Mouse (Mus musculus): ENCODE results near the gene Wwox.

Gene Wwox

DNA sequence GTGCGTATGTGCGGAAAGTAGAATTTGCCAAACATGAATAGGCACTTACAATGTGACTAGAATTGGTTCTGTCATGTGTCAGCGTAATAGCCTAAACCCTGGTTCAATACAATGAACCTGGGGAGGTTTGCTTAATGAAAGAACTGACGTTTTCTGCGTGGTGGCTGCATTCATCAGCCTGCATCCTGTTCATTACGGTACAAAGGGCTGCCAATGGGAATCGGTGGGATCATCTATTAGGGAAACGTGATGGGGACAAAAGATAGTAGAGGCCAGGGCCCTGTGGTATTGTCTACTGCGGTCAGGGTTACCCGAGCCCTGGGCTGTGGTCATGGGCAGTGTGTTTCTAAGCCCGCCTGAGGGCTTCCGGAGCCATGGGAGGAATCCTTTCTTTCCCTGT lies 459.7 kb downstream of the Wwox start:
- no peak for DNase-seq (ENCODE audit: low read depth, low spot score)

DNA sequence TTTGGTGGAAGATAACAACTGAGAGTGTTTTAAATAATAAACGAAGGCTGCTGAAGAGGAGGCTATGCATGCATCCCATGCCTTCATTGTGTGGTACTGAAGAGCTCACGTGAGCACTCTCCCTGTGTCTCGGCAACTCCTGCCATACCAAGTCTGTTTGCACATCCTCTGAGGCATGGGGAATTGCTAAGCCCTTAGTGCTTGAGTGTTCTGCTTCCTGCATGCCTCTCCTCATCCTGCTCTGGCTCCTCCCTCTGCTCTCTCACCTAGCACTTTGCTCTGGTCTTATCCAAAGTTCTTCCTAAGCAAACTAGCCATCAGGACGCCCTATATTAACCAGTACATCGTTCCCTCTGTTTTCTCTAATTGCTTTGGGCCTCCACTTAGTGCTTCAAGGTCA lies 463.1 kb downstream of the Wwox start:
- no peak for DNase-seq (ENCODE audit: low read depth, low spot score)

DNA sequence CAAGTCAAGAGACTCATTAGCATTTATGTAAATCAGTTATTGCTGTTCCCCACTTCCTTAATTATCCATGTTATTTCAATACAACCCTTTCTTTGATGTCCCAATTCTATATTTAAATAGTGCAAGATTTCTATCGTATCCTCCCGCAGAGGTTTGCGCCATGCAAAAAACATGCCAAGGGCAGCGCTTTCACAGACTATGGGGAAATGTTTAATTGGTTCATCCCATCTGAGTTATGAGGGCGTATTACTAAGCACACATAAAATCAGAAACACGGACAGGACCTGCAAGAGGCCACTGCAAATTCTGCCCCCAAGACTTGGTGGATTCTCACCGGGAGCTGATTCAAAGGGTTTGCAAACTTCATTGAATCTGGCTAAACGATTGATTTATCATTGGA lies 468.6 kb downstream of the Wwox start:
- DNase-seq (ENCODE audit: low read depth, low spot score), result no peak

DNA sequence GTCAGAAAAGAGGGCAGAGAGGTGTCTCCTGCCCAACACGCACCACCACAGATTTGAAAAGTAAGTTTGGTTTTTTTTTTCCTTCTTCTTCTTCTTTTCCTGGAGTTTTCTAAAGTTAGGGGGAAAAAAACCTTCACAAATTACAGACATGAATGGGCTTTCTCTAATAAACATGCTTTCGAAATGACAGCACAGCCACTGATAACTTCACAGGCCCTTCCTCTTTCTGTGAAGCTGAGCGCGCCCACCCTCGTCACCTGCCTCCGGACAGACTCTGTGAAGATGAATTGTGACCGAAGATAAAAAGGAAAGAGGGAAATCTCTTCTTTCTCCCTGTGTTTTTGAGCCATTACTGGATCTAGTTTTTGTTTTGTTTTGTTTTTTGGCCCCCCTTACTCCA lies 469.1 kb downstream of the Wwox start:
- no peak for DNase-seq (ENCODE audit: low read depth, low spot score)

DNA sequence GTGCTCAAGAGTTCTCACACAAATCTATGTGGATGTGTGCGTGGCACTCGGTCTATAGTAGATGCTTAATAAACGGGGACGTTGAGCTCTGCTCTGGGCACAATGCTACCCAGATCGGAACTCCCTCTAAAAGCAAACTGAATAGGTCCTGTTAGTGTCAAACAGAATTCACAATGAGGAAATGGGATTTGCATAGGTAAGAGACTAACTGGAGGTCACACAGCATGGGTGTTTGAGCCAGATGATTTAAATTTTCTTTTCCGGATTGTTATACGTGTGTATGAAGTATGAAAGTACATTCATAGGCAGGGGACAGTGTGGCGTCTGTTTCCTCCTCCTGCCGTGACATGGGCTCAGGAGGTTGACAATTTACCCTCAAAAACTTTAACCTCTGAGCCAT lies 469.7 kb downstream of the Wwox start:
- DNase-seq (ENCODE audit: low read depth, low spot score), result no peak

DNA sequence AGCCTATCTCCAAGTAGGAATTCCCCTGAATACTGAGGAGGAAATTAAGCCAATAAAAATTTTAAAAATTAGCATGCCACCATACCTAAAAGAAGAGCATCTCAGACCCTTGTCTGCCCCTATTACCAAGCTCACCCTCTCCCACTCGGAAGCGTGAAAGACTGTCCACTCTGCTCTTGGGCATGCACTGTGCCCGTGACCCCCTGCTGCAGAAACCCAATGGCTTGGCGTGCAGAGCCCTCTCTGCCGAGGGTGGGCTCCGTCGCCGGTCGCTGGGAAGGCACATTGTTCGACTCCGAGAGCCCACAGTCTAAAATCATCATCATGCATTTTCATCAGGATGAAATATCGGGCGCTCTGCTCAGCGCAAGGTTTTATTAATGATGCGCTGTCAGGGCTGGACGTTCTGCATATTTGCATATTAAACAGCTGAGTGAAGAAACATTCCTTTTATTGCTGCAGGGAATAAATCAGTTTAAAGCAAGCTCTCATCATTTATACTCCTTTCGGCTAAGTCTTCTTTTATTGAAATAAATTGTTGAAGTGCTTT lies 471.7 kb downstream of the Wwox start:
- no peak for DNase-seq (ENCODE audit: low read depth, low spot score)

DNA sequence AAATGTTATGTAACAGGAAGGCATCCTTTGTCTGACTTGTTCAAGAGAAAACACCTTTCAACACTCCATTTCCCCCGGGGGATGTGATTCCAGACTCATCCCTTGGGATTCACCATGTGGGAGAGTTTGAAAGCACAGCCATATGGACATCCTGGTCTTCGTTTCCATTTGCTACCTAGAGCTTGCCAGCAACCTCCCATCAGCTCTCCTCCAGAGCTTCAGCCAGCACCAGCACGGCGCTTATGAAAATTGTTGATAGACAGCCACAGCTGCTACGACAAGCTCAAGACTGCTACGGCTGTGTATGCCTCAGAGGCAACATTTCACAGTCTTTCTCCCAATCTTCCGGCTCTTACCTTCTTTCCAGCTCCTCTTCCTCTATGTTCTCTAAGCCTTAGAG lies 484.2 kb downstream of the Wwox start:
- DNase-seq (ENCODE audit: low read depth, low spot score), result peak; percentile 73

DNA sequence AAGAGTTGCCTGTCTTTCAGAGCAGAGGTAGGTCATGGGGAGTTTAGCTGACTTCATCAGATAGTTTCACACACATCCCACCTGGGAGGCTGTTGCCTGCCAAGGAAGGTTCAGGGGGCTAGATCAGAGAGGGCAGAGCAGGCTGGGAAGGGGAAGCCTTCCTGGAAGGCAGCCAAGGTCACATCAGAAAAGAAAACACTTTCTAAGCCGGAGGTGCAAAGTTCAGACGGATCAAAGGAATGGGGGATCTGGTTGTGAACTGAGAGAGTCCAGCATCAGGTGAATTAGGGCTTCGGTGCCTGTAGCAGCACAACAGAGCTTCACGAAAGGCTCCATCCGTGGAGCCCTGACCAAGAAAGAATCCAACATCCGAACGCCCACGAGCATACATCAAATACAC lies 488.0 kb downstream of the Wwox start:
- no peak for DNase-seq (ENCODE audit: low read depth, low spot score)

DNA sequence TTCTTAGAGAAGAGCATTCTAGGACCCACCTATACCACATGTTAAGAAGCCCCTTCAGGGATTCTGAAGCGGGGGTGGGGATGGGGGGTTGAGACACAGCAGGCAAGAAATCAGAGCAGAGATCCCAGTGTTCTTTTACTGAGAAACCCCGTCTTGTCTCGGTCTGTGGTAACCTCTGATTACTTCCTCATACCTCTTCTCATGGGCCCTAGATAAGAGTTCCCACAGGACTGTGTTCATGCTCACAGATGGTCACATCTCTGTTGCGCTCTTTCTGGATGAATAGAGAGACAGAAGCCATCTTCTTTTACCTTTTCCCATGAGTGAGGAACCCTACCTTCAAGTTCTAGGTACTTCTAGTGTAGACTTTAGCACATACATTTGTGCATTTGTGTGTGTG lies 488.5 kb downstream of the Wwox start:
- DNase-seq (ENCODE audit: low read depth, low spot score), result no peak

DNA sequence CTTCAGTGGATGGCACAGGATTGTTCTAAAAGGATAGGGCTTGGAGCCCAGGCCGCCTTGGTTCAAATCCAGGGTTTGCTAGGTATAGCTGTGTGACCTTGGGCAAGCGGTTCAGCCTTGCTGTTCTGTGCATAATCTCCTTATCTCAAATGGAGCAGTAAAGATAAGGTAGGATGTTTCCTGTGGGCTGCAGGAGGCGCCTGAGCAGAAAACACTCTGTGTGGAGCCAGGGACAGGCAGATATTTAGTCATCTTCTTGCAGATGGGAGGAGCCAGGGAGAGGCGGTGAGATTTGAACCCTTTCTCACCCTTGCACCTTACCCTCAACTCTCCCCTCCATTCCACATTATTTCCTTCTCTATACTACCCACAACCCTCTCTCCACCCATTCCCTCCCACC lies 490.1 kb downstream of the Wwox start:
- no peak for DNase-seq (ENCODE audit: low read depth, low spot score)

DNA sequence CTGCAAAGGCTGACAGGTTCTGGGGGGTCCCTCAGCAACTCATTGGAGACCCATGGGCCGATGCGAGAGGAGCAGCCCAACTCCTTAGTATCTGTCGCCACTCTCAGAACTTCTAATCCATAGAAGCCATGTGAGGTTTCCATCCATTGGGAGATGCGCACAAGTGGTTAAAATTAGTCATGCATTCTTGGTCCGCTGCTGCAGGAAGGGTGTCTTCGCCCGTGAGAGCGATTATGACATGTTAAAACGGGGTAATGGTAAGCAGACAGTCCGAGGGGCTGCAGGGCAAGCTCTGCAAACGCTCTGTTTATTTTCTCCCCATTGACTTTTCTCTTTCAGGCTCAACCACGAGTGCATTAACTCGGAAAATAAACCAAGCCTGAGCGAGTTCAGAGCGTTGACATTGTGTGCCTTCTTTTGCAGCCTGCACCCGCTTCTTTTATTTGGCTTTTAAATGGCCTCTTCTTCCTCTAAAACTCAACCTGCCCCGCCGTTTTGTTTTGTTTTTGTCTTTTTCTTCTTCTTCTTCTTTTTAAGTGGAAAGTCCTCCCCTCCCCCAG lies 492.7 kb downstream of the Wwox start:
- DNase-seq (ENCODE audit: low read depth, low spot score), result no peak

DNA sequence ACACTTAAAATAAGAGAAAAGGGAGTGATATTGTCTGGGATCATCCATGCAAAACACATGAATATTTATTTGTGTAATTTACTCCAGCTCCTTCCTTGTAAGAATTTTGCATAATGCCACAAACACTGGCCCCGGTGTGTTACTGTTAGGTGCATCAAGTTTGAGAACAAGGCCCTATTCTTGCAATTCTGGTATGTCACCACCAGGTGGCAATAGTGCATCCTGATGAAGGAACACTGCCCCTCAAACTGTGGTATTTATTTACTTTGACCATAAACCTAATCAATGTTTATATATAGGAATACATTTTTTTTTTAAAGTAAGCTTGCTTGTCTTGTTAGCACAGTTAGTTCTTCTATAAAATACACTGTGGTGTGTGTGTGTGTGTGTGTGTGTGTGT lies 493.8 kb downstream of the Wwox start:
- DNase-seq (ENCODE audit: low read depth, low spot score), result no peak

DNA sequence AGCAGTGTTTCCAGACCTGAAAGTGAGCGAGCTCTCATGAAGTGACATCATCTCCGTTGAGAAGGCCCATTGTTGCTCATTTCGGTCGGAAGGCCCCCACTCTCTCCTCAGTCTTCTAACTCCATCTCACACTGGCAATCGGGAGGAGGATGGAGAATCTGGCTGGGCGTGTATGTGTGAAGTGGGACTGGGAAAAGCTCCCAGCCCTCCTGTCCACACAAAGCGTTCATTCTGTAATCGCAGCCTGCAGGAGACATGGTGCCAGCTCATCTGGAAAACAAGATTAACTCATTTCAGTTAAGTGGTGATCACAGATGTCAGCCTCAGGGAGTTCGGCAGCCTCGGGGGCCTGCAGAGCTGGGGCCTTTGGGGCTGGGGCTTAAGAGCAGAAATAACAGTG lies 497.4 kb downstream of the Wwox start:
- DNase-seq (ENCODE audit: low read depth, low spot score), result peak; percentile 27

DNA sequence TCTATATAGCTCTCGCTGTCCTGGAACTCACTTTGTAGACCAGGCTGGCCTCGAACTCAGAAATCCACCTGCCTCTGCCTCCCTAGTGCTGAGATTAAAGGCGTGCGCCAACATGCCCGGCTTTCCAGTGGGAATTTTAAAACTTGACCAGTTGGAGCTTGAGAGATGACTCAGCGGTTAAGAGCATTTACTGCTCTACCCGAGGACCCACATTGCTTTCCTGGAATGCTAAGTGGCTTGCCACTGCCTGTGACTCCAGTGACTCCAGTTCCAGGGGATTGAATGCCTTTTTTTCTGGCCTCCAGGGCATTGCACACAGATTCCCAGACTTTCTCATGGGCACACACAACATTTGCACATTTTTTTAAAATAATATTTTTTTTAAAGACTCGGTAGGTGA lies 499.9 kb downstream of the Wwox start:
- DNase-seq (ENCODE audit: low read depth, low spot score), result no peak

DNA sequence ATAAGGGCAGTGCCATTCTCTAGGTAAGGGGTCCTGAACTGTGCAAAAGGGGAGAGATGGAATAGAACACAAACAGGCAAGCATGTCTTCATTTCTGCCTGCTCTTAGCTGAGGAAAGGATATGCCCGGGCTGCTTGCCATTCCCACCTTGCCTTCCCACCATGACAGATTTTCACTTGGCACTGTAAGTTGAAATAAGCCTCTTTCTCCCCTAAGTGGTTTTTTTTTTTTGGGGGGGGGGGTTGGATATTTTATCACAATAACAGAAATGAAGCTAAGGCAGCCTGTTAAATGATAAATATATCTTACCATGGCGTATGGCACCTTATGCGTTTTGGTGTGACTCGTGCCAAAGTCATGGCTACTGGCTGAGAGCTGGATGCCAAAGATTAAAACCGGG lies 501.6 kb downstream of the Wwox start:
- no peak for DNase-seq (ENCODE audit: low read depth, low spot score)

DNA sequence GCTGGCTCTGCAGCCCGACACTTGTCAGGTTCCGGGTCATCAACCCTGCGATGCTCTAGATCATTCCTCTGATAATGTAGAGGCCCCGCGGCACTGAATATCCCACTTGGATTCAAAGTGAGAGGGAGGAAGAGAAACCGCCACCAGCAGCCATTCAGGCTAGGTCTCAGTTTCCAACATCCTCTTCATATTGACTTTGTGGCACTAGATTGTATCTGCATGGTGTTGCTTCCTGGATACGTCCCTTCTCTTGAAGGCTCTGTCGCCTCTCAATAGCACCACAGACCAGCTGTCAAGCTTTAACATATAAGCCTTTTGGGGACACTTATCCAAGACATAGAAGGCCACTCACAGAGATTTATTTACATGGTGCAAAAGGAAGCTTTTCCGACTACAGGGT lies 502.2 kb downstream of the Wwox start:
- DNase-seq (ENCODE audit: low read depth, low spot score), result no peak

DNA sequence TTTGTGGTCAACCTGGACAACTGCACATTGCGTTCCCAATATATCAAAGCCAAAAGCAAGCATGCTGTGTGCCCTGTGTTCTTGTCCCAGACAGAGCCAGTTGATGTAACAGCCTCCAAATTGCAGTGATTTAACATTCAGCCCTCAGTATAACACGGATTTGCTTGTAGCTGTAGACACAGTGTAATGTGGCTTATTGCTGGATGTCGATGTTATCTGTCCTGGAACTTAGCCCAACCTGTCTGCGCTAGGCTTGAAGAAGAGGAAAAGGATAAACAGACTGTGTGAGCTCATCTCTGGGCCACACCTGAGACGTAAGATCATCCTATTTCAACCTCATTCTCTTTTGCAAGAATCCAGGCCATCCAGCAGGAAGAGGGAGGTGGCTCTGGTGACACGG lies 508.5 kb downstream of the Wwox start:
- DNase-seq (ENCODE audit: low read depth, low spot score), result no peak

DNA sequence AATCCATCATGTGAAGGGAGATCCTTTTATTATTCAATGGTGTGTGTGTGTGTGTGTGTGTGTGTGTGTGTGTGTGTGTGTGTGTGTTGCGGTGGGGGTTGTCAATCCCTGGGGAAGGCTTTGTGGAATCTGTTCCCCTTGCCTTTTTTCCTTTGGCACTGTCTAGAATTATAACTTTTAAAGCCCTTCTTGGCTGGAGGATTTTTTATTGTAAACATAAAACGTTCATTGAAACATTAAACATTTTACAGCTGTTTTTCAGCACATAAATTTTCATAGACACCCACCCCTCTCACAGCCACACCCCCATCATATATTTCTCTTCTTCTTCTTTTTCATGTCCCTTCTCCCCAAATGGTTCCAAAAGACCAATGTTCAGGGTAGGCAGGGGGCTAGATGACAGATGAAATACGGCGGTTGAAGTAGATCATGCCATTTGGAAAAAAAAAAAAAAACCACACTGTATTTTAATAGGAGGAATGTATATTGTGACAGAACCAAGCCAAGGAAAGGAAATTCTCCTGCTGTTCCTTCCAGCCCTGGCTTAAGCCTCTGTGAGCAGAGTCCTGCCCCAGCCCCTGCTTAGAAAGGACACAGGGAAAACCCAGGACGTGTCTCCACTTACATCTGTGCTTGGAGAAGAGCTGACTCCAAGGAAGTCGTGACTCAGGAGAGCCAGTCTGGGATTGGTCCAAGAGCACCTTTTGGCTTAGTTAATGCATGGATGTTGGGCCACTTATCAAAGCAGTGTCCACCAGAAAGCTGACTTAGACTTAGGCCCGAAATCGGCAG lies 517.1 kb downstream of the Wwox start:
- no peak for DNase-seq (ENCODE audit: low read depth, low spot score)

DNA sequence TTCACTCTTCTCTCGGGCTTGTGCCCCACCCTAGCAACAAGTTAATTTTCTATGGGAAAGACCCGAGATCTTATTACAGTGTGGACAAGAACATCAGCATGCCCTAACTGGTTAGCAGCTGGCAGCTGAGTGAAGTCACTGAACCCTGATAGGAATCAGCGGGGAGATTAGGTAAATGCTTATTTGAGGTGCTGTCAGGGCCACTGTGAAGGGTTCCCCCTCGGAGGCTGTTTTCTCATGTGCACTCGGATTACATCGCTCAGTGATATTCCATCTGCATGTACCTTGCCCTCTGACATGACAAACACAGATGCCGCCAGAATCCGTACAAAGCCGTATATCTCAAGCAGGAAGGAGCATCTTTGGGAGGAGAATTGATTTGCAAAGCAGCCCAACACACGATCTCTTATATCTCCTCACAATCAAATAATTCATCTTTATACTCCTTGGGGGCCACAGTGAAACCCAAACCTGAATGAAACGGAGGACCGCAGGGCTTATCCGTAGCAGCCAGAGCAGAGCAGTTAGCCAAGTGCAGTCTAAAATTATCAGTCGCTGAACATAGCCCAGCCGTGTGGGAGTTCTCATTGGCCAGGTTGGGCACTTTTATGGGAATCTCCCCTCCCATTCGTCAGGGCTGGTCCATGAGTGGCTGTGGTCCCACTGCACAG lies 519.1 kb downstream of the Wwox start:
- no peak for DNase-seq (ENCODE audit: low read depth, low spot score)

DNA sequence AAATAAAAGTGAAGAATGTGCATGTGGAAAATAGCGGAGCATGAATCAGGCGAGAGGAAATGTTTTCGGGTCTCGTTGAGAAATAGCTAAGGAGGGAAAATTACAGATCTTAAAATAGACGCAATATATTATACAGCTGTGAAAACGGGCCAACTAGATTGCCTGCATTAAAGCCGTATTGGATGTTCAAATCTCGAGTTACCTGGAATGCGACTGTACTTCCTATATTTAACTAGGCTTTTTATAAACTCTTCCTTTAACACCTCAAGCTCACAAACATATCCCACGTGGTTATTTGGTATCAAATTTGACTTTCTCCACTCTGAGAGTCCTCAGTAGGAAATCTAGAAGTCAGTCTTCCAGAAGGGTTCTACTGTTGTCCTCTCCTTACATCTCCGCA lies 520.0 kb downstream of the Wwox start:
- DNase-seq (ENCODE audit: low read depth, low spot score), result no peak

DNA sequence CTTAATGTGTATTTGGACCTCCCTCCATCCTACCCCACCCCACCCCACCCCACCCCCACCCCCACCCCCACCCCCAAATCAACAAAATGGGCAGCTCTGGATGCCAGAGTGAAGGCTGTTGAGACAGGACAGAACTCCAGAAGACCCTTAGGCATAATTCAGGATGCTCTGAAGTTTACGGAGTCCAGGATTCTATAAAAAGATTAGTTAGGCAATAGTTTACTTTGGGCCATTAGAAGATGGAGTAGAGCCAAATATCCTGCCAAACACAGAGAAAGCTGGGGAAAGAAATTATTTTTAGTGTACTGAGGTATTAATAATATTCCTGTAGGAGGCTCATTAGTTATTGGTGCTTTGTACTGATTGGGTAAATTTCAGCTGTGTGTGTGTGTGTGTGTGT lies 523.0 kb downstream of the Wwox start:
- no peak for DNase-seq (ENCODE audit: low read depth, low spot score)

DNA sequence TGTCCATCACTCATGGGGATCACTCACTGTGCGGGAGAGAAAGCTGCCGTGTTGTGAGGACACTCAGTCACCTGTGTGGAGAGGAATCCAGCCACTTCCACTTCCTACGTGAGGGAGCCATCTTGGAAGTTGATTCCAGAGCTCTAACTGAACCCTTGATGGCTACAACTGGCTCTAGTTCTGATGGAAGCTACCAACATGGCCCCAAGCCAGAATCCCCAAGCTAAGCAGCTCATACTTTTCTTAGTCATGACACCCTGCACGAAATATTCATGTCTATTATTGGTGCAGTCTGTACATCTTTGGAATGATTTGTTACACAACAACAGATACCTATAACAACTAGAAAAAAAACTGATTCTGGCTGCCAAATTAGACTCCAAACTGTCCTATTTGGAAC lies 523.8 kb downstream of the Wwox start:
- DNase-seq (ENCODE audit: low read depth, low spot score), result no peak

DNA sequence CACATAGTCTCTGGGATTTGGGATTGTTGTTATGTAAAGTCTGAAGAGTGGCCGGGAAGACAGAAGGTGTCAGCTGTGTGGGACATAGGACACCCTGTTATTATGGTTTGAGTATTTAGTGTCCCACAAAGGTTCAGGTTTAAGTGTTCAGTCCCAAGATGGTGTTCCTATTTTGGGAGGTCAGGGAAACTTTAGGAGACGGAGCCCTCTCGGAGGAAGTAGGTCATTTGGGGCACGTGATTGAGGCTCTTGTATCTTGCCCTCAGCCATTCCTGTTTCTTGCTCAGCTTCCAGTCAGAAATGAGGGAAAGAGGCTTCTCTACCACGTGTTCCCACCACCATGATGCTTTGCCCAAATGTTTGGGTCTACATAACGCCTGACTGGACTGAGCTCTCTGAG lies 524.8 kb downstream of the Wwox start:
- no peak for DNase-seq (ENCODE audit: low read depth, low spot score)

Data from telencephalon, adult 2 months (tissue).